Mouse (Mus musculus) thymus, adult 2 months (tissue): ENCODE measurements around the gene Pkd1. TPM values are rescaled to one million over a fixed set of nuclear protein-coding genes. Genes with fewer than 3 reads are reported as not detected.

Experiments
- DNase-seq: peaks from one replicate; pipeline ENCODE4 v3.0.0; 2021
- H3K27ac ChIP-seq: fragments of 200-500 bp; 2 replicates; pipeline ENCODE4 v1.5.1; 2012; ENCODE audit warnings: low read length, control low read depth; ENCODE audit not compliant: control insufficient read depth, insufficient read depth
- H3K27me3 ChIP-seq: fragments of 200-500 bp; 2 replicates; pipeline ENCODE4 v1.6.1; 2012; ENCODE audit warnings: mild to moderate bottlenecking, low read length, moderate library complexity, mixed read lengths; ENCODE audit not compliant: control insufficient read depth, insufficient read depth
- H3K36me3 ChIP-seq: fragments of 200-500 bp; 2 replicates; pipeline ENCODE4 v1.6.1; 2012; ENCODE audit warnings: mild to moderate bottlenecking, low read length, moderate library complexity; ENCODE audit not compliant: control insufficient read depth, insufficient read depth
- H3K4me1 ChIP-seq: fragments of 200-500 bp; replicated peaks from 2 replicates; pipeline ENCODE4 v1.6.1; 2012; ENCODE audit warnings: low read length; ENCODE audit not compliant: control insufficient read depth, insufficient read depth
- H3K4me3 ChIP-seq: fragments of 200-500 bp; 2 replicates; pipeline ENCODE4 v1.5.1; 2012; ENCODE audit warnings: mild to moderate bottlenecking, low read length, control low read depth, moderate library complexity; ENCODE audit not compliant: control insufficient read depth, insufficient read depth
- CTCF ChIP-seq: fragments of 200-500 bp; IDR thresholded peaks from 2 replicates; pipeline ENCODE4 v1.5.1; 2012; ENCODE audit warnings: mild to moderate bottlenecking, control low read depth, low read length, moderate library complexity, borderline replicate concordance; ENCODE audit not compliant: control insufficient read depth, poor library complexity, insufficient read depth; ENCODE audit errors: extremely low read depth
- POLR2A ChIP-seq: fragments of 200-500 bp; IDR thresholded peaks from 2 replicates; pipeline ENCODE4 v1.6.1; 2012; ENCODE audit warnings: mild to moderate bottlenecking, low read length, control low read depth, moderate library complexity; ENCODE audit not compliant: control insufficient read depth, poor library complexity, insufficient read depth; ENCODE audit errors: extremely low read depth
- WGBS: fragments of 180-500 bp; shearing (Covaris S2); methylation state at CpG from one replicate; pipeline ENCODE4 v1.1.7; 2018; 5-methylcytosine and 5-hydroxymethylcytosine counted together
- polyA plus RNA-seq: library from polyadenylated mRNA; depleted of rRNA; stranded (reverse); fragments of >200 nt; gene quantifications from 2 replicates; pipeline ENCODE4 v1.2.3, GENCODE M21; 2012

Gene Pkd1
- polyA plus RNA-seq, 1 experiment: 92.8 TPM

- Histone ChIP-seq H3K36me3 (no peaks in the 10 kb centered on the region), H3K4me3 (no peak overlapping the region), H3K27ac (no peak overlapping the region), H3K4me1 (0 out of 2 replicates have a peak, but pooled peaks cover 3% of the 10 kb centered on the region), H3K27me3 (no peaks in the 10 kb centered on the region)
- no peak for TF ChIP-seq POLR2A
- TF ChIP-seq CTCF: no peak
- 77% methylated on average over 4 of the region's 4 CpGs for WGBS
- DNase-seq: no peak
Measured at GRCm38 (mm10) chr17:24564422-24564821, 14.8 kb downstream of the Pkd1 start.

GRCm38 (mm10) chr17:24565092-24565491 is 15.5 kb downstream of the Pkd1 start:
- Histone ChIP-seq H3K4me1 (0 out of 2 replicates have a peak, but pooled peaks cover 3% of the 10 kb centered on the region), H3K36me3 (no peaks in the 10 kb centered on the region), H3K27me3 (no peaks in the 10 kb centered on the region), H3K27ac (no peak overlapping the region), H3K4me3 (no peak overlapping the region)
- TF ChIP-seq POLR2A (no peak), CTCF (no peak)
- 99% methylated on average over 3 of the region's 3 CpGs for WGBS
- DNase-seq: no peak

- no peak for DNase-seq
- Histone ChIP-seq H3K27me3 (no peaks in the 10 kb centered on the region), H3K27ac (no peak overlapping the region), H3K4me1 (0 out of 2 replicates have a peak, but pooled peaks cover 3% of the 10 kb centered on the region), H3K36me3 (no peaks in the 10 kb centered on the region), H3K4me3 (no peak overlapping the region)
- TF ChIP-seq POLR2A (no peak), CTCF (no peak)
- 94% methylated on average over 3 of the region's 3 CpGs for WGBS
Measured at GRCm38 (mm10) chr17:24565792-24566191, 16.2 kb downstream of the Pkd1 start.

- no peak overlapping the region for H3K4me3 ChIP-seq
- no peak overlapping the region for H3K27ac ChIP-seq
- DNase-seq: no peak
- 0 out of 2 replicates have a peak, but pooled peaks cover 3% of the 10 kb centered on the region for H3K4me1 ChIP-seq
- no peaks in the 10 kb centered on the region for H3K36me3 ChIP-seq
- no peaks in the 10 kb centered on the region for H3K27me3 ChIP-seq
- TF ChIP-seq POLR2A (no peak), CTCF (no peak)
- 83% methylated on average over 8 of the region's 8 CpGs for WGBS
Measured at GRCm38 (mm10) chr17:24567034-24567779, 17.6 kb downstream of the Pkd1 start.

- peaks cover 3% of the 10 kb centered on the region; the same call in 1 of the 2 replicates for H3K36me3 ChIP-seq
Measured at GRCm38 (mm10) chr17:24569837-24570236, 20.2 kb downstream of the Pkd1 start.

GRCm38 (mm10) chr17:24572651-24573245 is 23.1 kb downstream of the Pkd1 start:
- WGBS: 98% methylated on average over 12 of the region's 12 CpGs
- peaks cover 3% of the 10 kb centered on the region; the same call in 1 of the 2 replicates for H3K36me3 ChIP-seq

More at GRCm38 (mm10) chr17:24569837-24570236, 20.2 kb downstream of the Pkd1 start:
- H3K4me3 ChIP-seq: no peak overlapping the region
- H3K27me3 ChIP-seq: no peaks in the 10 kb centered on the region
- no peaks in the 10 kb centered on the region for H3K4me1 ChIP-seq
- no peak for DNase-seq
- TF ChIP-seq CTCF (no peak), POLR2A (no peak)
- WGBS: 90% methylated on average over 4 of the region's 4 CpGs
- H3K27ac ChIP-seq: no peak overlapping the region

More at GRCm38 (mm10) chr17:24572651-24573245, 23.1 kb downstream of the Pkd1 start:
- Histone ChIP-seq H3K4me1 (no peaks in the 10 kb centered on the region), H3K27ac (no peak overlapping the region), H3K27me3 (no peaks in the 10 kb centered on the region), H3K4me3 (no peak overlapping the region)
- DNase-seq: no peak
- TF ChIP-seq POLR2A: no peak
- TF ChIP-seq CTCF: no peak
